Mouse (Mus musculus): ENCODE results near the gene Ppp1r21. TPM values are rescaled to one million over a fixed set of nuclear protein-coding genes. Genes with fewer than 3 reads are reported as not detected.

The Ppp1r21 gene
- polyA plus RNA-seq, 1 experiment, result 0.13 TPM

DNA sequence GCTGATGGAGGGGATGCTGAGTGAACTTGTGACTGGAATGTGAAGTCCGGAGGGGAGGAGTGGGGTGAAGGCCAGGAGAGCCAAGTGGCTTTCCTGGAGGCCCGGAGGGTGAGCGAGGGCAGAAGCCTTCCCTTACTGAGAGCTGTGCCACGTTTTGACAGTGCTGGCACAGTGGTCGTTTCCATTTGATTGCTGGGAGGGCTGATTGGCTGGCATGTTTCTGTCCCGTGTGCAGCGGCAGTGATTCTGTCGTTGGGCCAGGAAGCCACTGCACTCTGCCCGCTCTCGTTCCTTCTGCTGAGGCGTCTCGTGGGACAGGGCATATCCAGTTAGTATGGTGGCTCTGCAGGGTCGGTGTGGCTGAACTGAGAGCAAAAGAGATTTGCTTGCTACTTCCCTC lies 26.3 kb downstream of the Ppp1r21 start:
- H3K36me3 ChIP-seq (ENCODE audit: control insufficient read depth), result peaks cover 27% of the 10 kb centered on the region
- TF ChIP-seq GATA1 (IDR thresholded peaks at IDR 0.05; ENCODE audit: low read length) (no peak), TAL1 (IDR thresholded peaks at IDR 0.05; ENCODE audit: low read length) (no peak)
- H3K4me3 ChIP-seq (replicated peaks), result no peak overlapping the region
- no peaks in the 10 kb centered on the region for H3K4me1 ChIP-seq (ENCODE audit: control insufficient read depth)
- no peaks in the 10 kb centered on the region for H3K27me3 ChIP-seq (ENCODE audit: control insufficient read depth)
- H3K9me3 ChIP-seq (ENCODE audit: control insufficient read depth, low read length), result no peaks in the 10 kb centered on the region

DNA sequence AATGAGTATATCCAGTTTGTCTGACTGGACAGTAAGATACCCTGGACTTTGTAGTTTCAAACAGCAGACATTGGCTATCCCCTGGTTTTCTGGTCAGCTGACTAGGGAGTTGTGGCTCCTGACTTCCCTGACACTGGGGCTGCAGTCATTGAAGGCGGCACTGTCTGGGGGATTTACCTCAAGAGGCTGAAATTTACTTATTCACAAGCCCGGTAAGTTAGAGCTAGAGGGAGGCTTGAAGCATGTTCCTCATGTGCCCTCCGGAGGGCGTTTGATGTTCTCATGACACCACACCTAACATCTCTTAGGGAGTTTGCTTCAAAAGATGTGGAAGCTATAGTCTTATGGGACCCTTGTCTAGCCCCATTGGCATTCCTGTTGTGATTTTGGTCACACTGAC lies 26.8 kb downstream of the Ppp1r21 start:
- Histone ChIP-seq H3K27me3 (ENCODE audit: control insufficient read depth) (no peaks in the 10 kb centered on the region), H3K36me3 (ENCODE audit: control insufficient read depth) (peaks cover 32% of the 10 kb centered on the region), H3K4me3 (replicated peaks) (no peak overlapping the region), H3K9me3 (ENCODE audit: control insufficient read depth, low read length) (no peaks in the 10 kb centered on the region), H3K4me1 (ENCODE audit: control insufficient read depth) (no peaks in the 10 kb centered on the region)
- TF ChIP-seq GATA1 (IDR thresholded peaks at IDR 0.05; ENCODE audit: low read length) (no peak), TAL1 (IDR thresholded peaks at IDR 0.05; ENCODE audit: low read length) (no peak)

DNA sequence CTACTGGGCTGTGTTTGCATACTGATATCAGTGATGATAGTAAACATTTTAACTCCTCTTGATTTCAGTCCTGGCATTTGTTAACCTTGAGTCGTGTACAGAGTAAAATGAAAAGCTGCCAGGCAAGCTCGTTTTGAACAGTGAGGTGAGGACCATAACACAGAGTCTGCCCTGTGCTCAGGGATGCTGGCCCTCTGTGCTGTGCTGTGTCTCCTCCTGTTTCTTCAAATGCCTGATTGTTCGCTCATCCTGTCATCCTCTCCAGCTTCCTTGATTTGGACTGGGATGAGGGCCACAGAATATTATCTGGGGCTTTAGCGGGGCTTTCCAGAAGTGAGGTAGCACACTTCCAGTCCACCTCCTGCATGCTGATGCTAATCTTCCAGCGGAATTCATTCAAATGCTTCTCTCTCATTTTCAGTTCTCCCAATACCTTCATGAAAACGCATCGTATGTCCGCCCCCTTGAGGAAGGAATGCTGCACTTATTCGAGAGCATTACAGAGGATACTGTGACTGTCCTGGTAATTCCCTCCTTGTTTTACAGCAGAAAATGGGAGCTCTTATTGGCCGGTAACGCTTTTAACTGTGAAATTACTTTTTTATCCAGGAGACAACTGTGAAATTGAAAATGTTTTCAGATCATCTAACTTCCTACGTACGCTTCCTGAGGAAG lies 28.4 kb downstream of the Ppp1r21 start:
- H3K4me3 ChIP-seq (replicated peaks), result no peak overlapping the region
- peaks cover 35% of the 10 kb centered on the region for H3K36me3 ChIP-seq (ENCODE audit: control insufficient read depth)
- H3K9me3 ChIP-seq (ENCODE audit: control insufficient read depth, low read length), result no peaks in the 10 kb centered on the region
- H3K27me3 ChIP-seq (ENCODE audit: control insufficient read depth), result no peaks in the 10 kb centered on the region
- no peak for TF ChIP-seq TAL1 (IDR thresholded peaks at IDR 0.05; ENCODE audit: low read length)
- no peak for TF ChIP-seq GATA1 (IDR thresholded peaks at IDR 0.05; ENCODE audit: low read length)
- no peaks in the 10 kb centered on the region for H3K4me1 ChIP-seq (ENCODE audit: control insufficient read depth)

DNA sequence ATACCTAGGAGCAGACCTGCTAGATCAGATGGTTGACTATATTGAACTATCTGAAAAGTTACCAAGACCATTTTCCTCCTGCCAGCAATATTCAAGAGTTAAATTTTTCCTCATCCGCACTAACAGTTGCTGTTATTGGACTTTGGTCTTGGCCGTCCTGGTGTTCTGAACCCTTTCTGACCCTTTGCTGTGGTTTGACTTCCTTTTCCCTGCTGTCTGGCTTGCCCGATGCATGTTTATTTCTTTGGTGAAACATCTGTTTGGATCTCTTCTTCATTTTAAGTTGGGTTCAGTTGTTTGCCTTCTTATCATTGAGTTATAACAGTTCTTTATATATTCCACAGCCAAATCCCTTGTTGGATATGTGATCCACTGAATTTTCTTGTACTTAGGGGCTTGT lies 33.7 kb downstream of the Ppp1r21 start:
- no peak overlapping the region for H3K4me3 ChIP-seq (replicated peaks)
- H3K9me3 ChIP-seq (ENCODE audit: control insufficient read depth, low read length), result no peaks in the 10 kb centered on the region
- H3K27me3 ChIP-seq (ENCODE audit: control insufficient read depth), result no peaks in the 10 kb centered on the region
- TF ChIP-seq GATA1 (IDR thresholded peaks at IDR 0.05; ENCODE audit: low read length) (no peak), TAL1 (IDR thresholded peaks at IDR 0.05; ENCODE audit: low read length) (no peak)
- no peaks in the 10 kb centered on the region for H3K4me1 ChIP-seq (ENCODE audit: control insufficient read depth)
- peaks cover 46% of the 10 kb centered on the region for H3K36me3 ChIP-seq (ENCODE audit: control insufficient read depth)

DNA sequence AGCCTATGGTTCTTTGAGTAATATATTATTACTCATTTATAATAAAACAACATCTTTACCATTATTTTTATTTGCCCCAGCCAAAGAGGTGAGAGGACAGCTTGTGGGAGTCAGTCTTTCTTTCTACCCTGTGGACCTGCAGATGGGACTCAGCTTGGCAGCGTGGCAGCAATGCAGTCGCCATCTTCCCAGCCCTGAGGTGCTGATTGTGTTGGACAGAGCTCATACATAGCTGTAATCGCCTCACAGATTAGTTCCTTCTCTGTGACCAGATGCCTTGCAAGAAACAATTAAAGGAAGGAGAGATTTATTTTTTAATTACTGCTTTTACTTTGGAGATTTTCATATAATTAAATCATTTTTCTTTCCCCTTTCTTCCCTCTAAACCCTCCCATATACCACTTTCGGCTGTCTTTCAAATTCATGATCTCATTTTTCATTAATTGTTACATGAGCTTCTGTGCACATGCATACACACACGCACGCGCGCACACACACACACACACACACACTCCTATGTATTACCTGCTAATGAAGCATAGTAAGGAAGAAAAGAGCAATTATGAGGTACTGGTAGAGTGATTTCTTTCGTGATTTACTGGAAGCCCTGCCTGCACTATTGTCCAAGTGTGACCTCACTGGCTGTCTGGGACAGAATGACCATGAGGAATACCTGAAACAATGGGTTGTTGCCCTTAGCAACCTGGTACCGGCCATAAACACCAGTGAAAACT lies 40.1 kb downstream of the Ppp1r21 start:
- H3K9me3 ChIP-seq (ENCODE audit: control insufficient read depth, low read length), result no peaks in the 10 kb centered on the region
- H3K36me3 ChIP-seq (ENCODE audit: control insufficient read depth), result peaks cover 66% of the 10 kb centered on the region
- no peaks in the 10 kb centered on the region for H3K4me1 ChIP-seq (ENCODE audit: control insufficient read depth)
- no peak overlapping the region for H3K4me3 ChIP-seq (replicated peaks)
- no peak for TF ChIP-seq TAL1 (IDR thresholded peaks at IDR 0.05; ENCODE audit: low read length)
- TF ChIP-seq GATA1 (IDR thresholded peaks at IDR 0.05; ENCODE audit: low read length), result no peak
- no peaks in the 10 kb centered on the region for H3K27me3 ChIP-seq (ENCODE audit: control insufficient read depth)

DNA sequence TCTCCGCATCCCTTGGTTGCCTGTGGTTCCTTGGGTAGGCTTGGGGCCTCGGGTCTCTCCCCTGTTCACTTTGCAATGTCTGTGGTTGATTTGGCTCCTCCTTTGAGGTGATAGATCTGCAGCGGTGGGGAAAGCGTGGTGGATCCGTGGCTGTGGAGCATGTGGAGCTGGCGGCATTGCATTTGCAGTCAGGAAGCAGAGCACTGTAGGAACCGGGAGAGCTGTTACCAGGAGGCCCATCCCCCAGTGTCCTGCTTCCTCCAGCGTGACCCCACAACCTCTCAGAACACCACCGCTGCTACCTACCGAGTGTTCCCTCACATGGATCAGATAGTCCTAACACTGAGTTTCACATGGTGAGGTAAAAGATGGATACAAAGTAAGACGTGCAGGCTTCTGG lies 40.9 kb downstream of the Ppp1r21 start:
- H3K27me3 ChIP-seq (ENCODE audit: control insufficient read depth), result no peaks in the 10 kb centered on the region
- TF ChIP-seq GATA1 (IDR thresholded peaks at IDR 0.05; ENCODE audit: low read length) (no peak), TAL1 (IDR thresholded peaks at IDR 0.05; ENCODE audit: low read length) (no peak)
- no peaks in the 10 kb centered on the region for H3K9me3 ChIP-seq (ENCODE audit: control insufficient read depth, low read length)
- no peak overlapping the region for H3K4me3 ChIP-seq (replicated peaks)
- H3K4me1 ChIP-seq (ENCODE audit: control insufficient read depth), result no peaks in the 10 kb centered on the region
- peaks cover 63% of the 10 kb centered on the region for H3K36me3 ChIP-seq (ENCODE audit: control insufficient read depth)

DNA sequence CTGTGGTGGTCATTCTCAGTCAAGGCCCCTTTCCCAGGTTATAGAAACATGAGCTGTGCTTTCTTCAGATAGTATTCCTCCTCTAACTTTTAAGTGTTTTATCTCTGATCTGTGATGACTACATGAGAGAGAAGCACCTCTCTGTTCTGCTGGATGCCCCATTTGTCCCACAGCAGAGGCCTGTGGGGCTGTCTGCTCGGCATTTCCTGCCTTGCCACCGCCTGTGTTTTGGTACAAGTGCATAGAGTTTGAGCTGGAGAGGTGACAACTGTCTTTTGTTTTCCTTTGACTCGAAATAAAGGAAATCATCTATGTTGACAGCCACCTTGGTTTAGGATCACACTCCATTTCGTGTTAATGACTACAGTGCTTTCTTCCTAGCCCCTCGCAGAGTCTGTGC lies 44.9 kb downstream of the Ppp1r21 start:
- no peak overlapping the region for H3K4me3 ChIP-seq (replicated peaks)
- H3K36me3 ChIP-seq (ENCODE audit: control insufficient read depth), result peaks cover 59% of the 10 kb centered on the region
- H3K9me3 ChIP-seq (ENCODE audit: control insufficient read depth, low read length), result no peaks in the 10 kb centered on the region
- no peaks in the 10 kb centered on the region for H3K4me1 ChIP-seq (ENCODE audit: control insufficient read depth)
- TF ChIP-seq TAL1 (IDR thresholded peaks at IDR 0.05; ENCODE audit: low read length) (no peak), GATA1 (IDR thresholded peaks at IDR 0.05; ENCODE audit: low read length) (no peak)
- H3K27me3 ChIP-seq (ENCODE audit: control insufficient read depth), result no peaks in the 10 kb centered on the region

DNA sequence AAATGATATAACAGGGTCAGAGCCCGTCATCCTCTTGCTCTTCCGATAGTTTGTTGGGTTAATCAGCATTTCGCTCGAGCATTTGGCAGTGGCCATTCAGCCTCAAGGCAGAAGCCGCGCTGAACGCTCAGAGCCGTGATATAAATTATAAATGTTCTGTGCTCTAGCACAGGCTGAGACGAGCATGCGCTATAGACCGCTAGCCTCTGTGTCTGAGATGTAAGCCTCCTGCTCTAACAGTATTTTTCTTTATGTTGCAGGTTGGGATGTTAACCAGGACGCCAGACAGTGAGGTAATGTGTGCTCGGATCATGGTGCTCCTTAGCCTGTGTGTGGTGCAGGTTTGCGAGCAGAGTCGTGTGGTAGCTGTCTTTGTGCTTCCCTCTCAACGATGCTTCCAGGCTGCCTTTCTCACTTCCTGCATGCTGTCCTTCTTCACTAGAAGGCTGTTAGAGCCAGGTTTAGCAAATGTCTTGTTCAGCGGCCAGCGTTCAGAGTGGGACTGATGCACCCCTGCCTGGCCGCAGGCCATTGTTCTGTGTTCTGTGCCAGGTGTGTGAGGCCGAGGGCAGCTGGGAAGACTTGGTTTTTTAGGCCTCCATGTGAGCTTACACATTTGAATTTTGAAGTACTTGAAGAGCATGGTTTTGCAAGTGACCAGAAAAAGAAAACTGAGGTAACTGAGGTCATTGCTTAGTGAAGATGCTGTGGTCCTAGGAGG lies 48.8 kb downstream of the Ppp1r21 start:
- TF ChIP-seq GATA1 (IDR thresholded peaks at IDR 0.05; ENCODE audit: low read length) (no peak), TAL1 (IDR thresholded peaks at IDR 0.05; ENCODE audit: low read length) (no peak)
- Histone ChIP-seq H3K4me1 (ENCODE audit: control insufficient read depth) (no peaks in the 10 kb centered on the region), H3K9me3 (ENCODE audit: control insufficient read depth, low read length) (no peaks in the 10 kb centered on the region), H3K36me3 (ENCODE audit: control insufficient read depth) (peaks cover 53% of the 10 kb centered on the region), H3K4me3 (replicated peaks) (no peak overlapping the region), H3K27me3 (ENCODE audit: control insufficient read depth) (no peaks in the 10 kb centered on the region)

DNA sequence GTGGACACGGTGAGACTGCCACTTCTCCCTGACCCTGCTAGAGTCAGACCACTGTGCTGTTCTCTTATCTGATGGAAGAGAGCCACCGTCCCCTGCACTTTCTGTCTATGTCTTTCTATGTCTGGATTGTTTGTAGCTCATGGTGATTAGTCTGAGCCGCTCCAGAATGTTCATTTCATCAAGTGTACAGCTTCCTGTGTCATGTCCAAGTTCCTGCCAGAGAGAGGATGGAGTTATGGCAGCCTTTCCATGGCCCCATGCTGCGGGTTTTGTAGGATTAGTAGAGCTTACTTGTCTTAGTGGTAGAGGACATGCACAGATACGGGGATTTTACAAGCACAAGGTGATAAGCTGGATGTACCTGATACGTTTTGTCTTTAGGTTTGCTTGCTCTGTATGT lies 50.6 kb downstream of the Ppp1r21 start:
- H3K27me3 ChIP-seq (ENCODE audit: control insufficient read depth), result no peaks in the 10 kb centered on the region
- peaks cover 62% of the 10 kb centered on the region for H3K36me3 ChIP-seq (ENCODE audit: control insufficient read depth)
- no peak for TF ChIP-seq TAL1 (IDR thresholded peaks at IDR 0.05; ENCODE audit: low read length)
- no peak for TF ChIP-seq GATA1 (IDR thresholded peaks at IDR 0.05; ENCODE audit: low read length)

More for the DNA sequence above, 50.6 kb downstream of the Ppp1r21 start:
- Histone ChIP-seq H3K4me1 (ENCODE audit: control insufficient read depth) (no peaks in the 10 kb centered on the region), H3K9me3 (ENCODE audit: control insufficient read depth, low read length) (no peaks in the 10 kb centered on the region; the same call in 1 of the 2 replicates), H3K4me3 (replicated peaks) (no peak overlapping the region)

Measured in erythroblast, embryonic 14.5 days (primary cell).